Mouse (Mus musculus) testis, adult 2 months (tissue): ENCODE results near the gene BC035044. TPM values are rescaled to one million over a fixed set of nuclear protein-coding genes. Genes with fewer than 3 reads are reported as not detected.
"Not testable (repeated sequence)": the region's sequence is repeated elsewhere in the genome, so short reads cannot be mapped to it uniquely, and the experiment has no call there.

Experiments
- H3K27ac ChIP-seq: fragments of 200-500 bp; 2 replicates; pipeline ENCODE4 v1.5.1; 2012; ENCODE audit warnings: low read depth, low read length; ENCODE audit not compliant: control insufficient read depth, insufficient read depth
- H3K27me3 ChIP-seq: fragments of 200-500 bp; 2 replicates; pipeline ENCODE4 v1.6.1; 2012; ENCODE audit warnings: mild to moderate bottlenecking, low read length, moderate library complexity; ENCODE audit not compliant: control insufficient read depth, insufficient read depth
- H3K36me3 ChIP-seq: fragments of 200-500 bp; 2 replicates; pipeline ENCODE4 v1.6.1; 2012; ENCODE audit warnings: mild to moderate bottlenecking, low read length; ENCODE audit not compliant: control insufficient read depth, insufficient read depth
- H3K4me1 ChIP-seq: fragments of 200-500 bp; 2 replicates; pipeline ENCODE4 v1.6.1; 2012; ENCODE audit warnings: low read length; ENCODE audit not compliant: control insufficient read depth, insufficient read depth
- H3K4me3 ChIP-seq: fragments of 200-500 bp; 2 replicates; pipeline ENCODE4 v1.5.1; 2012; ENCODE audit warnings: low read depth, mild to moderate bottlenecking, low read length, moderate library complexity, mixed read lengths; ENCODE audit not compliant: control insufficient read depth
- CTCF ChIP-seq: fragments of 200-500 bp; IDR thresholded peaks from 2 replicates; pipeline ENCODE4 v1.5.1; 2012; ENCODE audit warnings: low read depth, mild to moderate bottlenecking, inconsistent platforms, low read length, moderate library complexity; ENCODE audit not compliant: control insufficient read depth, insufficient read depth, insufficient replicate concordance
- POLR2A ChIP-seq: fragments of 200-500 bp; IDR thresholded peaks from 2 replicates; pipeline ENCODE4 v1.6.1; 2012; ENCODE audit warnings: low read depth, mild to moderate bottlenecking, inconsistent platforms, low read length, moderate library complexity; ENCODE audit not compliant: control insufficient read depth
- polyA plus RNA-seq: library from polyadenylated mRNA; depleted of rRNA; stranded (reverse); fragments of >200 nt; gene quantifications from 2 replicates; pipeline ENCODE4 v1.2.3, GENCODE M21; 2012

BC035044 gene
- polyA plus RNA-seq, 1 experiment: 0.09 TPM

- H3K36me3 ChIP-seq: no peaks in the 10 kb centered on the region
- H3K4me3 ChIP-seq: no peak overlapping the region
- H3K27me3 ChIP-seq: no peaks in the 10 kb centered on the region
- H3K4me1 ChIP-seq: no peaks in the 10 kb centered on the region
- no peak overlapping the region for H3K27ac ChIP-seq
- TF ChIP-seq CTCF: no peak
- no peak for TF ChIP-seq POLR2A
Observed at GRCm38 (mm10) chr6:128900044-128900443, 9.1 kb upstream of the BC035044 start.

- Histone ChIP-seq H3K27me3 (no peaks in the 10 kb centered on the region), H3K36me3 (no peaks in the 10 kb centered on the region), H3K4me3 (no peak overlapping the region), H3K27ac (no peak overlapping the region), H3K4me1 (no peaks in the 10 kb centered on the region)
- TF ChIP-seq CTCF (no peak), POLR2A (no peak)
Observed at GRCm38 (mm10) chr6:128895404-128896001, 4.6 kb upstream of the BC035044 start.

GRCm38 (mm10) chr6:128888834-128889233, 2.1 kb downstream of the BC035044 start:
- Histone ChIP-seq H3K4me3 (no peak overlapping the region), H3K4me1 (no peaks in the 10 kb centered on the region), H3K27me3 (no peaks in the 10 kb centered on the region), H3K27ac (no peak overlapping the region), H3K36me3 (no peaks in the 10 kb centered on the region)
- no peak for TF ChIP-seq POLR2A
- no peak for TF ChIP-seq CTCF

GRCm38 (mm10) chr6:128887091-128887790, 3.7 kb downstream of the BC035044 start, which contains the start of gene Clec2i:
TSS of gene Clec2i (plus strand) at chr6:128887588.
- H3K4me1 ChIP-seq, H3K27ac ChIP-seq, H3K36me3 ChIP-seq, H3K4me3 ChIP-seq, H3K27me3 ChIP-seq: not testable (repeated sequence)

- H3K36me3 ChIP-seq: no peaks in the 10 kb centered on the region
- no peak overlapping the region for H3K27ac ChIP-seq
- H3K27me3 ChIP-seq: no peaks in the 10 kb centered on the region
- no peak for TF ChIP-seq CTCF
- TF ChIP-seq POLR2A: no peak
- H3K4me3 ChIP-seq: no peak overlapping the region
- no peaks in the 10 kb centered on the region for H3K4me1 ChIP-seq
Observed at GRCm38 (mm10) chr6:128871910-128872610, 18.9 kb downstream of the BC035044 start.

GRCm38 (mm10) chr6:128868861-128869260, 22.1 kb downstream of the BC035044 start:
- TF ChIP-seq CTCF (no peak), POLR2A (no peak)
- no peaks in the 10 kb centered on the region for H3K36me3 ChIP-seq
- H3K4me1 ChIP-seq: no peaks in the 10 kb centered on the region
- H3K27ac ChIP-seq: no peak overlapping the region
- H3K27me3 ChIP-seq: no peaks in the 10 kb centered on the region
- H3K4me3 ChIP-seq: no peak overlapping the region

GRCm38 (mm10) chr6:128857976-128858375, 33.0 kb downstream of the BC035044 start:
- H3K36me3 ChIP-seq: no peaks in the 10 kb centered on the region
- peaks cover 2% of the 10 kb centered on the region; the same call in 1 of the 2 replicates for H3K4me1 ChIP-seq
- no peak overlapping the region for H3K27ac ChIP-seq
- H3K27me3 ChIP-seq: no peaks in the 10 kb centered on the region
- H3K4me3 ChIP-seq: no peak overlapping the region
- no peak for TF ChIP-seq POLR2A
- TF ChIP-seq CTCF: no peak
